Mouse (Mus musculus): ENCODE measurements around the gene Rbms2. TPM values are rescaled to one million over a fixed set of nuclear protein-coding genes. Genes with fewer than 3 reads are reported as not detected.
"Not testable (repeated sequence)": the region's sequence is repeated elsewhere in the genome, so short reads cannot be mapped to it uniquely, and the experiment has no call there.

The Rbms2 gene
- total RNA-seq (2021): 10 to 100 TPM; 12.8 to 13.7 TPM

- no peak for DNase-seq
These were observed at the start of gene Rbms2 for GRCm38 (mm10) chr10:128179989-128180388. Gene Rbms2 (minus strand): TSS chr10:128180297.

- no peak for DNase-seq
These were observed 47.9 kb upstream of the Rbms2 start for GRCm38 (mm10) chr10:128228009-128228408.

- no peak for DNase-seq
These were observed 47.5 kb upstream of the Rbms2 start for GRCm38 (mm10) chr10:128227592-128227991.

DNA sequence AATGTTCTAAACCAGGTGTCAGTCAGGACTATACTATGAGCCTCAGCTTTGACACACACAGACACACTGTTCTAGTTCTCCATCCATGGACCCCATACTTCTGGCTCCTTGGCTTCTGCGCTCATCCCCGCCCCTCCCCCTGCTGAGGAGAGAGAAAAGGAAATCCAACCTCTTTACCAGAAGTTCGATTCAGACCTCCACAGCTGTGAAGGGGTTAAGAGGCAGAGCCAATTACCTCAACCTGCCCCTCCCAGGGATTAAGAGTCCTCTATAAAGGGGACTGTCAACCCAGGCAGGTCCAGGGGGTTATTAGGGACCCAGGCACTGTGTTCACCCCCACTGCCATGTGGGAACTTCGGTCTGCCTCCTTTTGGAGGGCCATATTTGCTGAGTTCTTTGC lies 45.4 kb upstream of the Rbms2 start, which contains the start of gene Mip:
TSS of gene Mip (plus strand) at position 301 of the 400 bp plus-strand sequence.
- no peak for DNase-seq

DNA sequence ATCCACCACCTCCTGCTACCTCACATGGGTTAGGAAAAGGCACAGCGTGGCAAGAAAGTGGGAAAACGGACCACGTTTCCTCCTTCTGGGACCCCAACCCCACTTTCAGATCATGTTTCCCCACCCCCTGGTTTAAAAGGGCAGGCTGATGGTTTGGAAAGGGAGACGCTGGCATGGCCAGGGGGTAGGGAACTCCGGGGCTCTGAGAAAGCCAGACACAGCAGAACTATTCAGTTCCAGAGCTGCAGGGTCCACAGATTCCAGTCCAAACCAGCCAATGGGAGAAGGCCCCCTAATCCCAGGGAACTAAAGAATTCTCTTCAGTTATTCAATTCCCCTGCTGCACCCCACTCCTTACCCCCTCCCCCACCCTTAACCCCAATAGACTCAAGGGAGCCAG lies 45.0 kb upstream of the Rbms2 start:
- no peak for DNase-seq

DNA sequence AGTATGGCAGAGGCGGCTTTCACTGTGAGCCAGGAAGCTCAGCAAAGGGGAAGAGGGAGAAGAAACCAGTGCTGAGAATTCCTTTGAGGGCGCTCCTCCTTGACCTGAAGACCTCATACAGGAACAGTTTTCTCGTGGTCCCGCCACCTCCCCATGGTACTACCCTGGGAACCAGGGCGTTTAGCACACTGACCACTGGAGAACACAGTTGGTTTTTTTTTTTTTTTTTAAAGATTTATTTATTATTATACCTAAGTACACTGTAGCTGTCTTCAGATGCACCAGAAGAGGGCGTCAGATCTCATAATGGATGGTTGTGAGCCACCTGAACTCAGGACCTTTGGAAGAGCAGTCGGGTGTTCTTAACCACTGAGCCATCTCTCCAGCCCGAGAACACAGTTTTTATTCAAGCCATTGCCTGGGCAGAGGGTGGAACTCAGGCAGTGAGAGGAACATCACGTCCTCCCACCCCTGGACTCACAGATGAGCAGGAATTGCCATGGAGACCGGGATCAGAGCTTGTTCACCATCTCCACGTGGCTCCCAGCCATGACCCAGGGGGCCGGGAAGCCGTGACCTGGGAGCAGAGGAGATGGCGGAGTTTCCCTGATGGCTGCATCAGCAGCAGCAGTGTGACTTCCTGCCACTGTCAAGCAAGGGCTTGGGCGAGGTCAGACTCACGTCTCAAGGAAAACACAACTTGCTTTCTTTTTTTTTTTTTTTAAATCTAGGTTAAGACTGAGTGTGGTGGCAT lies 41.6 kb upstream of the Rbms2 start:
- DNase-seq: no peak

DNA sequence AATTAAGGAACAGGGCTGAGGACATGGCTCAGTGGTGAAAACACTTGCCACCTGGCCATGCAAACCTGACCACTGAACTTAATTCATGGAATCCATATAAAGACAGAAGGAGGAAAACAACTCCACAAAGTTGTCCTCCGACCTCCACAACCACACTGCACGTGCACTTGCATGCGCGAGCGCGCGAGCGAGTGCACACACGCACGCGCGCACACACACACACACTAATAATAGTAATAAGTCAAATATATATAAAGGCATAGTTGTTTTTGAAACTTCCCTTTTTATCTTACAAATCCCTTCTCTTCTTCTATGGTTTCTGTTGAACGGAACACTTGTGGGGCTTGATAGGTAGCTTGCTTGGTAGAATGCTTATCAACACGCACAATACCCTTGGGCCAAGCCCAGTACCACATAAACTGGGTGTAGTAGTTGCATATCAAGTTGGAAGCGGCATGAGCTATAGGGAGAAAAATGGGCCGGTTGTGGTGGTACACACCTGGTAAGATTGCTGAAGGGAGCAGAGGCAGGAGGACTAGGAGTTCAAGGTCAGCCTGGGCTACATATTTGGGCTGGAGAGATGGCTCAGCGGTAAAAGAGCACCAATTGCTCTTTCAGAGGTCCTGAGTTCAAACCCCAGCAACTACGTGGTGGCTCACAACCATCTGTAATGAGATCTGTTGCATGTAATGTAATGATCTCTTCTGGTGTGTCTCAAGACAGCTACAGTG lies 38.5 kb upstream of the Rbms2 start:
- no peak for DNase-seq

DNA sequence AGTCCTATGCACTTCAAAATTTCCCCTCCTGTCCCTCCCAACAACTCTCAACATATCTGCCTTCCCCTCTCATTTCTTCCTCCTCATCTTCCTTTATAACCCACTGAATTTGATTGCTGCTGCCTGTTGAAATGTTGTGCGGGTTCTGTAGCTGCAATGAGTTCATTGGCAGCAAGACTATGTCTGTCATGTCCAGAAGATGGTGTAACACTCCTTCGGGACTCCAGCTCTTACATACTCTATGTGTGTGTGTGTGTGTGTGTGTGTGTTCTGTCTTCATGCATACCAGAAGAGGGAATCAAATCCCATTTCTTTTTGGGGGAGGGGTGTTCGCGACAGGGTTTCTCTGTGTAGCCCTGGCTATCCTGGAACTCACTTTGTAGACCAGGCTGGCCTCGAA lies 34.9 kb upstream of the Rbms2 start:
- DNase-seq: no peak

DNA sequence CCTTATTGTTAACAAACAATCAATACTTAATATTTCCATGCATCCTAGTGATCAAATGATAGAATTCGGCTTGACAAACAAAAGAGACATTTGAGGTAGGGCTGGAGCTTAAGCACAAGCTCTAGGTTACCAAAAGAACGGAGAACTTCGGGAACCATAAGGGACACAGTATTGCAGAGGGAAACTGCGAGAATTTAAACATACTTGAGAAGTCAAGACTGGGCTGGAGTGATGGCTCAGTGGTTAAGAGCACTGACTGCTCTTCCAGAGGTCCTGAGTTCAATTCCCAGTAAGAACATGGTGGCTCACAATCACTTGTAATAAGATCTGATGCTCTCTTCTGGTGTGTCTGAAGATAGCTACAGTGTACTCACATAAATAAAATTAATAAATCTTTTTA lies 34.0 kb upstream of the Rbms2 start:
- not testable (repeated sequence) for DNase-seq

DNA sequence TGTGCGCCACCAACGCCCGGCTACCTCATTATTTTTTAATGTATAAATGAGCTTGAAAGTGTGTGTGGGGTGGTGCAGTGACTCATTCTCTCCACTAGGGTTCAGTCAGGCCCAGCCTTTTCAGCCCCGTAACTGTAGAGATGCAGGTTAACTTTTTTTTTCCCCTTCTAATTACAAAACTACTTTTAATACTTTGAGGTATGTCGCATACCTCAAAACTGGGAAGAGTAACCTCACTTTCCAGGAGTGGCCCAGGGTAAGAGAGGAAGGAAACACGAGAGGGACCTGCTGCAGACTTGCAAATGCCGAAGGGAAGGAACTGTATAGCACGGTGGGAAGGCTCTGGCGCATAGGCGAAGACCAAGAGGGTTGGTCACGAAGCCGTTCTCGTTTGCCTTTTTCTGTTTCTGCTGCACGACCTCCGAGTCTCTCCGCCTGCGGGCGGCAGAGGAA lies 32.8 kb upstream of the Rbms2 start:
- DNase-seq: peak in 1 of 2 experiments; percentile 19

- no peak for DNase-seq
These were observed 32.1 kb upstream of the Rbms2 start for GRCm38 (mm10) chr10:128212148-128212547.

DNA sequence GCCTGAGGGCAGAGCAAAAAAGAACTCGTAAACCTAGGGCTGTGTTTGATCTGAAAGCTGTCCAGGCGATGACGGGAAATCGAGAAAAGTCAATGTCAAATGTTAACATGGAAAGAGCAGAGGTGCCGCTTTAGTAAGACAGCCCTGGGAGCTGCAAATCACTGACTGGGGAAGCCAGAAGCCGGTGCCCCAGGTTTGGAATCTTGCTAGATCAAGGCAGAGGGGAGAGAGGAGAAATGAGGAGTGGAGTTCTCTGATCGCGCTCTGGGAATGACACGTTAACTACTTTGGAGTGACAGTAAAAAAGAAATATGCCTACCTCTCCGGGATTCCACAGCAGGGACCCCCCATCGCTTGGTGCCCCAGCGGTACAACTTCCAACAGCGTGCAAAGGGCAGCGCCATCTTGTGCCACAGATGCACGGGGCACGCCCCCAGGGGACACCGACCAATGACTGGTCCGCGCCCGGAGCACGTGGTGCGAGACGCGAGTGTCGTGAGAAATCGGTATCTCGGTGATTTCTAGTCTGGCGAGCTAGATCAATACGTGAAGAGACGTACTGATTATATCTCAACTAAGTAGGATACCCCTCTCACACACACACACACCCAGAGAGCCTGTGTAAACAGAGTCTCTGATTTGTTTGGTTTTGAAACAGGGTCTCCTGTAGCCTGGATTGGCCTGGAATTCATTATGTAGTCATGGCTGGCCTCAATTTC lies 31.5 kb upstream of the Rbms2 start, which contains the start of gene Spryd4:
TSS of gene Spryd4 (minus strand) at position 418 of the 719 bp plus-strand sequence.
- peak; percentile 86 to 87 for DNase-seq

GRCm38 (mm10) chr10:128210954-128211353 lies 30.9 kb upstream of the Rbms2 start:
- peak in 1 of 2 experiments; percentile 11 for DNase-seq

DNA sequence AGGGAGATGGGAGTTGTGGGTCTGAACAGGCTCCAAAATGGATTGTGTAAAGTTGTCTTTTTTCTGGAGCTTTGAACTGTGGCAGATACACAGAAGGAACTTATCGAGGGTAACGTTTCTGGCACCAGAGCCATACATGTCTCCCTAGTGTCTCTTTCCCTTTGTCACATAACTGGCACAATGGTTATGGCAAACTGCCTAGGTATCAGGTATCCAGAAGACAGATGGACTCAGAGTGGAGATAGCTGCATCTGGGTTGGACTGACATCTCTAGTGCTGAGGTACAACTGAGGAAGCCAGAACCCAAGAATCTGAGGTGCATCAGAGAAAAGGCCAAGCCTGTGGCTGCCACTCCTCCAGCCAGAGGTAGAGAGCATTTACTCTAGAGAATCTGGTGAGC lies 30.0 kb upstream of the Rbms2 start:
- DNase-seq: no peak

DNA sequence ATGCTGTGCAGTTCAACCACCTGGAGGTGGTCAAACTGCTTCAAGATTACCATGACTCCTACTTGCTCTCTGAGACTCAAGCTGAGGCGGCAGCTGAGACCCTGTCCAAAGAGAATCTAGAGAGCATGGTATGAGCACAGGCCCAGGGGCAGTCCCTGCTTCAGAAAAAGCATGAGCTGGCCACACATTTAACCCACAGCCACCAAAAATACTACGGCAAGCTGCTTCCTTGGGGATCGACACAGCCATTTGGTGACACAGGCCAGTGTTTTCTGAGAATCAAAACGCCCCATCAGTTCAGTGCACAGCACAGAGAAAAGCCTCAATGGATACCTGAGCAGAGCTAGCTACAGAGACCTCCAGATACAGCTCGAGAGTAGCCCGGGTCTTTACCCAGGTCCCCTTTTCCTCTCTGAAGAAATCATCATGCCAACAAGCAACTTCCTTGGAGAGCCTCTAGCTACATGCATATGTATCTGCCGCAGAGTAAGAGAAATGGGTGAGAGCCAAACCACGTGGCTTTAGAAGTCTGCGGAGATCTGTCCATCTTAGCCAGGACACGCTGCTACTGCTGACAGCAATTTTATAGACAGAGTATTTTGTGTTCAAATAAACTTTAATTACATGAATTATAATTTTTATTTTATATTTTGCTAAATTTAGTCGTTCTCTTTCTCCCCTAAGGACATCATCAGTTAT lies 29.4 kb upstream of the Rbms2 start:
- no peak for DNase-seq

DNA sequence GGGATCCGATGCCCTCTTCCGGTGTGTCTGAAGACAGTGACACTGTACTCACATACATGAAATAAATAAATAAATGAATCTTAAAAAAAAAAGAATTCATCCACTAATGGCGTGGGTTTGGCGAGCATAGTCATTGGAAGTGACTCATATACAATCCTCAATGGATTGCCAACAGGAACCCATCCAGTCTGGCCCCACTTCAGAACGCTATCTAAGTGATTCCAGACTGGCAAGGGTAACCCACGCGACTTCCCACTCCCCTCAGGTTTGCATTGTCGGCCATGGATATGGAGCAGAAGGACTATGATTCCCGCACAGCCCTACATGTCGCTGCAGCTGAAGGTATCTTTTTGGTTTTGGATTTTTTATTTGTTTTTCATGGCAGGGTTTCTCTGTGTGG lies 28.2 kb upstream of the Rbms2 start:
- DNase-seq: no peak

DNA sequence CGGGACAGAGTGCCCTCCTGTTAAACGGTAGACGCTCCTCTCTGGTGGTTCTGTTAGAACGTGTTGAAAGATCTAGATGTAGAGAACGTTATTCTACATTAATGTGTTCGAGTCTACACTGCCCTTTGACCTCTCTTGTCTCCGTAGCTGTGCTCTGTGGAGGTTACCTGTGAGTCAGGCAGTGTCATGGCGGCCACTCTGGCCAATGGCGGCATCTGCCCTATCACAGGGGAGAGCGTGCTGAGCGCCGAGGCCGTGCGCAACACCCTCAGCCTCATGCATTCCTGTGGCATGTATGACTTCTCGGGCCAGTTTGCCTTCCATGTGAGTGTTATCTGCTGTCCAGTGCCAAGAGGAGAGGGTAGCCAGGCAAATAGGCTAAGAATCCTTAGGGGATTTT lies 24.8 kb upstream of the Rbms2 start:
- DNase-seq: no peak

DNA sequence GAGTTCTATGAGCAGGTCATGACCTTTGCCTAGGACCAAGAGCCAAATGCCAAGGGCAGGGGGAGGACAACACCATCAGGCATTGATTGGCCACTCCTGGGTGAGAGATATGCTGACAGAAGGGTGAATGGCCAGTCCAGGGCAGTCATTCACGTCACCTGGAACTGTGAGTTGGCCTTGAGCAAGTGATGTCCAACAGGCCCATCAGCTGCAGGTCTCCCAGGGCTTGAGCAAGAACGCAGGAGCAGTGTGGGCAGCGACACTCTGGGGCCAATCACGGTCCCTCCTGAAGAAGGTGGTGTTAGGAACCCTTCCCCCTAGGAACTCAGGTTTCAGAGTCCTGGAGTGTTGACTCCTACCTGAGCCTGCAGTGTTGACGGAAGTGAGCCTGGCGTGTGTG lies 21.8 kb upstream of the Rbms2 start:
- no peak for DNase-seq

GRCm38 (mm10) chr10:128194551-128195461 lies 14.7 kb upstream of the Rbms2 start:
- peak; percentile 29 to 47 for DNase-seq

DNA sequence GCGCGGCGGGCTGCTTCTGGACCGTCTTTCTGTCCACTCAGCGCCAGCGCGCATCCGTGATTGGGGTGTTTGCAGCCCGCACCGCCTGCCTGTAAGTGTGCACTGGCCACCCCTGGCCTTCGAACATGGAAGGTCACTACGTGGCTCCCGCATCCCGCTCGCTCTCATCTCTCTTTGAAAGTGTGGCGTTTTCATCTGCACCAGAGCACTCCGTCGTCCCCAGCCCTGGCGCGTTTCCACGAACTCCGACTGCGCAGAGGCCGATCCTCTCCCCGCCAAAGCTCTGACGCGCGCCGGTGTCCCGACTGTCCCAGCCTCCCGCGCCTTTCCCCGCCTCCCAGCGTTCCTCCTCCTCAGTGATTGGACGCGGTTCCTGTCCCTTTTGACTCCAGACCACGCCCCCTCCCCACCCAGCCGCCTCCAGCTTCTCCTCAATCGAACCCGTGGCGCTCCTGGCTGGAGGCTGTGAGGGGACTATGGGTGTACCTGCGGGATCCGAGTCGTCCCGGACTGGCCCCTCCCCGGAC lies 14.0 kb upstream of the Rbms2 start, which contains the start of gene Gls2:
TSS of gene Gls2 (plus strand) at position 434 of the 527 bp plus-strand sequence.
- DNase-seq: peak; percentile 98

- no peak for DNase-seq
These were observed 13.0 kb upstream of the Rbms2 start for GRCm38 (mm10) chr10:128193113-128193512.

All from layer of hippocampus, postnatal 36 days (tissue).